Mouse (Mus musculus) small intestine, adult 2 months (tissue): Measurements from ENCODE around the gene Itsn2. TPM values are rescaled to one million over a fixed set of nuclear protein-coding genes. Genes with fewer than 3 reads are reported as not detected.
"Not testable (repeated sequence)": the region's sequence is repeated elsewhere in the genome, so short reads cannot be mapped to it uniquely, and the experiment has no call there.

ENCODE experiments used
- H3K27ac ChIP-seq: fragments of 200-500 bp; 2 replicates; pipeline ENCODE4 v1.5.1; 2012; ENCODE audit warnings: low read depth, low read length, control low read depth, inconsistent platforms; ENCODE audit not compliant: insufficient read depth
- H3K27me3 ChIP-seq: fragments of 200-500 bp; 2 replicates; pipeline ENCODE4 v1.6.1; 2012; ENCODE audit warnings: mild to moderate bottlenecking, moderate library complexity, low read length, inconsistent platforms; ENCODE audit not compliant: control insufficient read depth, insufficient read depth
- H3K36me3 ChIP-seq: fragments of 200-500 bp; 2 replicates; pipeline ENCODE4 v1.6.1; 2012; ENCODE audit warnings: mild to moderate bottlenecking, low read length, control low read depth, inconsistent platforms; ENCODE audit not compliant: control insufficient read depth, insufficient read depth
- H3K4me1 ChIP-seq: fragments of 200-500 bp; 2 replicates; pipeline ENCODE4 v1.6.1; 2012; ENCODE audit warnings: low read length, inconsistent platforms, mixed read lengths; ENCODE audit not compliant: control insufficient read depth, insufficient read depth, insufficient read length
- H3K4me3 ChIP-seq: fragments of 200-500 bp; 2 replicates; pipeline ENCODE4 v1.5.1; 2012; ENCODE audit warnings: low read depth, mild to moderate bottlenecking, control low read depth, inconsistent platforms, low read length, moderate library complexity
- CTCF ChIP-seq: fragments of 200-500 bp; IDR thresholded peaks from 2 replicates; pipeline ENCODE4 v1.5.1; 2012; ENCODE audit warnings: low read depth, mild to moderate bottlenecking, control low read depth, inconsistent platforms, low read length, moderate library complexity, mixed read lengths; ENCODE audit not compliant: insufficient replicate concordance, insufficient read length; ENCODE audit errors: extremely low read depth
- POLR2A ChIP-seq: fragments of 200-500 bp; IDR thresholded peaks from 2 replicates; pipeline ENCODE4 v1.6.1; 2012; ENCODE audit warnings: low read depth, mild to moderate bottlenecking, control low read depth, inconsistent platforms, low read length, moderate library complexity
- WGBS: fragments of 180-500 bp; shearing (Covaris S2); methylation state at CpG from one replicate; pipeline ENCODE4 v1.1.7; 2018; 5-methylcytosine and 5-hydroxymethylcytosine counted together
- polyA plus RNA-seq: library from polyadenylated mRNA; depleted of rRNA; stranded (reverse); fragments of >200 nt; gene quantifications from 2 replicates; pipeline ENCODE4 v1.2.3, GENCODE M21; 2012; rRNA removed

Itsn2 gene
- polyA plus RNA-seq, 1 experiment, result 10.2 TPM

- Histone ChIP-seq H3K27ac (no peak overlapping the region), H3K36me3 (no peaks in the 10 kb centered on the region), H3K4me1 (no peaks in the 10 kb centered on the region), H3K27me3 (no peaks in the 10 kb centered on the region), H3K4me3 (no peak overlapping the region)
- 91% methylated on average over 10 of the region's 10 CpGs for WGBS
- TF ChIP-seq POLR2A (no peak), CTCF (no peak)
Measured at GRCm38 (mm10) chr12:4744486-4744885, 152.0 kb downstream of the Itsn2 start.

- not testable (repeated sequence) for H3K4me3 ChIP-seq, H3K4me1 ChIP-seq, H3K36me3 ChIP-seq, H3K27ac ChIP-seq, H3K27me3 ChIP-seq
- WGBS, result 92% methylated on average over 4 of the region's 4 CpGs
Measured at GRCm38 (mm10) chr12:4754451-4754850, 162.0 kb downstream of the Itsn2 start.

DNA sequence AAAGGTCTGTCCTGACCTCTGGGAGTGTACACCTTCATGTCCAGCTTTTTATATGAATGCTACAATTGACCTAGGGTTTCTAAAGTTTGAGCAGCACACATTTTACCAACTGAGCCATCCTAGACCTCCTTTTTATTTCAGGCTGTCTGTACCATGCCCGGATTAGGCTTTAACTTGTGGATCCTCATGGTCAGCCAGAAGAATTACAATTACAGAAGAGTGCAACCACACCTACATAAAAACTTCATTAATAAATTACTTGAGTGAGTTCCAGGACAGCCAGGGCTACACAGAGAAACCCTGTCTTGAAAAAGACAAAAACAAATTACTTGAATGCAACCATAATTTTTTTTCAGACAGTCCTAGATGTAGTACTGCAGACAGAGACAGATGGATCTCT is 164.6 kb downstream of the Itsn2 start:
- no peaks in the 10 kb centered on the region for H3K4me1 ChIP-seq
- 72% methylated on average over 1 of the region's 1 CpGs for WGBS
- no peak overlapping the region for H3K27ac ChIP-seq
- no peak overlapping the region for H3K4me3 ChIP-seq
- no peaks in the 10 kb centered on the region for H3K36me3 ChIP-seq
- no peak for TF ChIP-seq POLR2A
- TF ChIP-seq CTCF, result no peak
- H3K27me3 ChIP-seq, result no peaks in the 10 kb centered on the region

Other genes with a start within 250 kb of the Itsn2 start
- gene Ncoa1, start 115.5 kb upstream of the Itsn2 start, polyA plus RNA-seq, result 9.4 and 17.0 TPM in 2 replicates
- gene Gm3625, start 289 bp downstream of the Itsn2 start, polyA plus RNA-seq, result not detected in 2 replicates
- not detected in 2 replicates for gene Fam228a, start 145.8 kb downstream of the Itsn2 start, polyA plus RNA-seq
- gene Pfn4, start 176.4 kb downstream of the Itsn2 start, polyA plus RNA-seq, result not detected in 2 replicates
- 0.33 TPM in 1 of 2 replicates, not detected in the other for gene Fam228b, start 176.6 kb downstream of the Itsn2 start, polyA plus RNA-seq
- 21.5 and 36.9 TPM in 2 replicates for gene Sf3b6, start 224.9 kb downstream of the Itsn2 start, polyA plus RNA-seq
- 0.93 and 1.7 TPM in 2 replicates for gene Fkbp1b, start 249.0 kb downstream of the Itsn2 start, polyA plus RNA-seq